Mouse (Mus musculus) spleen, adult 2 months (tissue): Measurements from ENCODE around the gene Prmt3. TPM values are rescaled to one million over a fixed set of nuclear protein-coding genes. Genes with fewer than 3 reads are reported as not detected.

ENCODE experiments used
- DNase-seq, 2 experiments: peaks; one replicate each; pipeline versions ENCODE4 v3.0.0 to v3.0.0-alpha.2; 2012 to 2021; ENCODE audit warnings: low spot score in 2 of 2, low read depth in 1 of 2
- H3K27ac ChIP-seq: fragments of 200-500 bp; 2 replicates; pipeline ENCODE4 v1.5.1; 2012; ENCODE audit warnings: low read length, inconsistent platforms; ENCODE audit not compliant: insufficient read depth
- H3K27me3 ChIP-seq: fragments of 200-500 bp; 2 replicates; pipeline ENCODE4 v1.6.1; 2012; ENCODE audit warnings: mild to moderate bottlenecking, moderate library complexity, low read length, inconsistent platforms; ENCODE audit not compliant: control insufficient read depth, insufficient read depth
- H3K36me3 ChIP-seq: fragments of 200-500 bp; 2 replicates; pipeline ENCODE4 v1.6.1; 2012; ENCODE audit warnings: mild to moderate bottlenecking, low read length, inconsistent platforms; ENCODE audit not compliant: control insufficient read depth, insufficient read depth
- H3K4me1 ChIP-seq: fragments of 200-500 bp; 2 replicates; pipeline ENCODE4 v1.6.1; 2011; ENCODE audit warnings: inconsistent platforms; ENCODE audit not compliant: control insufficient read depth, insufficient read depth, insufficient read length
- H3K4me3 ChIP-seq: fragments of 200-500 bp; 2 replicates; pipeline ENCODE4 v1.5.1; 2011; ENCODE audit warnings: mild to moderate bottlenecking, inconsistent platforms; ENCODE audit not compliant: insufficient read depth, insufficient read length; ENCODE audit errors: extremely low read depth
- CTCF ChIP-seq: fragments of 200-500 bp; IDR thresholded peaks from 2 replicates; pipeline ENCODE4 v1.5.1; 2011; ENCODE audit warnings: mild to moderate bottlenecking, inconsistent platforms; ENCODE audit not compliant: insufficient read depth, insufficient read length, insufficient replicate concordance; ENCODE audit errors: extremely low read depth
- POLR2A ChIP-seq: fragments of 200-500 bp; IDR thresholded peaks from 2 replicates; pipeline ENCODE4 v1.6.1; 2011; ENCODE audit warnings: low read depth, low read length, inconsistent platforms
- WGBS: fragments of 180-500 bp; shearing (Covaris S2); methylation state at CpG from one replicate; pipeline ENCODE4 v1.1.7; 2018; 5-methylcytosine and 5-hydroxymethylcytosine counted together
- polyA plus RNA-seq: library from polyadenylated mRNA; depleted of rRNA; stranded (reverse); fragments of >200 nt; gene quantifications from 2 replicates; pipeline ENCODE4 v1.2.3, GENCODE M21; 2012

The Prmt3 gene
- polyA plus RNA-seq, 1 experiment, result 17.1 TPM

- no peaks in the 10 kb centered on the region for H3K4me1 ChIP-seq
- WGBS, result 77% methylated on average over 3 of the region's 3 CpGs
- TF ChIP-seq CTCF, result no peak
- no peak for TF ChIP-seq POLR2A
These were observed 92.1 kb downstream of the Prmt3 start for GRCm38 (mm10) chr7:49870276-49870675.

GRCm38 (mm10) chr7:49877307-49877706 is 99.2 kb downstream of the Prmt3 start:
- WGBS, result 75% methylated on average over 5 of the region's 5 CpGs
- DNase-seq, result no peak
- Histone ChIP-seq H3K36me3 (no peaks in the 10 kb centered on the region), H3K27me3 (no peaks in the 10 kb centered on the region), H3K4me1 (no peaks in the 10 kb centered on the region), H3K4me3 (no peak overlapping the region), H3K27ac (no peak overlapping the region)
- TF ChIP-seq POLR2A (no peak), CTCF (no peak)

More at GRCm38 (mm10) chr7:49870276-49870675, 92.1 kb downstream of the Prmt3 start:
- no peak overlapping the region for H3K27ac ChIP-seq
- no peaks in the 10 kb centered on the region for H3K27me3 ChIP-seq
- no peak for DNase-seq
- H3K4me3 ChIP-seq, result no peak overlapping the region
- H3K36me3 ChIP-seq, result no peaks in the 10 kb centered on the region

GRCm38 (mm10) chr7:49879051-49879450 is 100.9 kb downstream of the Prmt3 start:
- Histone ChIP-seq H3K36me3 (no peaks in the 10 kb centered on the region), H3K27me3 (no peaks in the 10 kb centered on the region), H3K27ac (no peak overlapping the region), H3K4me1 (no peaks in the 10 kb centered on the region), H3K4me3 (no peak overlapping the region)
- WGBS, result 90% methylated on average over 13 of the region's 13 CpGs
- no peak for DNase-seq
- TF ChIP-seq CTCF (no peak), POLR2A (no peak)

GRCm38 (mm10) chr7:49879998-49880707 is 102.0 kb downstream of the Prmt3 start:
- no peak for DNase-seq
- Histone ChIP-seq H3K4me3 (no peak overlapping the region), H3K27ac (no peak overlapping the region), H3K36me3 (no peaks in the 10 kb centered on the region), H3K27me3 (no peaks in the 10 kb centered on the region), H3K4me1 (no peaks in the 10 kb centered on the region)
- TF ChIP-seq CTCF, result no peak
- WGBS, result 81% methylated on average over 8 of the region's 8 CpGs

- no peak overlapping the region for H3K4me3 ChIP-seq
- no peaks in the 10 kb centered on the region for H3K27me3 ChIP-seq
- no peaks in the 10 kb centered on the region for H3K4me1 ChIP-seq
- WGBS, result 16% methylated on average over 4 of the region's 4 CpGs
- TF ChIP-seq POLR2A (no peak), CTCF (no peak)
- H3K27ac ChIP-seq, result no peak overlapping the region
- DNase-seq, result no peak
- no peaks in the 10 kb centered on the region for H3K36me3 ChIP-seq
These were observed 104.1 kb downstream of the Prmt3 start for GRCm38 (mm10) chr7:49882288-49882687.

GRCm38 (mm10) chr7:49882694-49883389 is 104.7 kb downstream of the Prmt3 start:
- no peak for DNase-seq
- no peak overlapping the region for H3K4me3 ChIP-seq
- H3K27ac ChIP-seq, result no peak overlapping the region
- H3K27me3 ChIP-seq, result no peaks in the 10 kb centered on the region
- WGBS, result 43% methylated on average over 16 of the region's 16 CpGs
- H3K4me1 ChIP-seq, result no peaks in the 10 kb centered on the region
- H3K36me3 ChIP-seq, result no peaks in the 10 kb centered on the region
- TF ChIP-seq POLR2A, result no peak

- WGBS, result 70% methylated on average over 2 of the region's 2 CpGs
- no peaks in the 10 kb centered on the region for H3K36me3 ChIP-seq
- TF ChIP-seq POLR2A (no peak), CTCF (no peak)
- no peaks in the 10 kb centered on the region for H3K4me1 ChIP-seq
- H3K4me3 ChIP-seq, result no peak overlapping the region
- no peak for DNase-seq
- H3K27ac ChIP-seq, result no peak overlapping the region
- no peaks in the 10 kb centered on the region for H3K27me3 ChIP-seq
These were observed 109.7 kb downstream of the Prmt3 start for GRCm38 (mm10) chr7:49887776-49888390.
